Mouse (Mus musculus) stomach, postnatal 0 days (tissue): ENCODE results near the gene Pikfyve.

Source experiments
- CTCF ChIP-seq: IDR thresholded peaks from 2 replicates; pipeline ENCODE4 v1.5.1; 2016; ENCODE audit warnings: antibody characterized with exemption, low read depth, mild to moderate bottlenecking, moderate library complexity
- EP300 ChIP-seq: optimal IDR thresholded peaks from 2 replicates; pipeline ENCODE3; 2016; ENCODE audit warnings: antibody characterized with exemption

DNA sequence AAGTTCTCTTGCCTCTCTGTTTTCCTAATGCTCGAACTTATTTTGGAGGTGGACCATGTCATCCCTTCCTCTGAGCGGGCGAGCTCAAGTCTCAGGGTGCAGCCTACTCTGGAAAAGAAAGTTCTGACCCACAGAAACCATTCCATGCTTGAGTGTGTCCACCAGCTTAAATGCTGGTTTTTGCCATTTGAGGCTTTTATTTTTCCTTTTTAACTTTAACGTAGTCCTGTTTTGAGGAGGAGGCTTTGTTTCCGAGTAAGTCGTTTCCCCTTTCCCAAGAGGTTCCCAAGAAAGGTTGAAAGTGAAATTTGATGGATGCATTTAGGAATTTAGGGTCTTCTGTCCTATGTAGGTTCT is 569 bp downstream of the Pikfyve start:
- no peak for TF ChIP-seq EP300
- TF ChIP-seq CTCF = no peak
